Mouse (Mus musculus): ENCODE measurements at regions not wholly inside any gene's neighbourhood (a gene's known extent, or its start where the extent isn't known, plus 50 kb on each side); places are given as distances from the start of the nearest gene placed in this dataset.
A peak's percentile ranks its signal among the peaks of the same experiment; 100 is the strongest.

DNA sequence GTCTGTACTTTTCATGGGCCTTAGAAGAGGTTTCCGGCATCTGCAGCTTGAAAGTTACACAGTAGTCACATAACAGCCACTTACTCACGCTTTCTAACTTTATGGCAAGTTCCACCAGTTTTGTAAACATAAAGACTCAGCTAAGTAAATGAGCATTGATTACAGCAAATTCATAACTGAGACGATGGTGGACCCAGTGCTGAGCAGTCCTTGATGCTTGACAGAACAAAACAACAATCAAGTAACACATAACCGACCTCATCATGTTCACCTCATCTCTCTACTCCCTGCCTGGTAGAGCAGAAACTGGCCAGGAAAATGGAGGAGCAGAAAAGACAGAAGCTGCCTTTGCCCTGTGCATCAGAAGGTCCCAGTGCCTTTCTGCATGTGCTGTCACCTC, 284.3 kb upstream of the Gm8871 start:
- ATAC-seq (ENCODE audit: low FRiP score, low read depth): no peak
- Histone ChIP-seq H3K4me1 (ENCODE audit: control insufficient read depth, insufficient read depth, low read length) (no peaks in the 10 kb centered on the region), H3K4me2 (replicated peaks; ENCODE audit: low read depth, low read length, severe bottlenecking) (no peak overlapping the region), H3K36me3 (ENCODE audit: control insufficient read depth, insufficient read depth, low read length) (no peaks in the 10 kb centered on the region), H3K4me3 (replicated peaks; ENCODE audit: low read length) (no peak overlapping the region), H3K9me3 (ENCODE audit: control insufficient read depth, low read length) (no peaks in the 10 kb centered on the region), H3K27me3 (ENCODE audit: control insufficient read depth, insufficient read depth, low read length) (no peaks in the 10 kb centered on the region), H3K27ac (replicated peaks; ENCODE audit: low read depth, low read length) (no peak overlapping the region), H3K9ac (ENCODE audit: low read depth, low read length, severe bottlenecking) (no peak overlapping the region)
- no peak for TF ChIP-seq POLR2A (IDR thresholded peaks at IDR 0.05; ENCODE audit: borderline replicate concordance, extremely low read depth, insufficient read depth, insufficient read length)
- WGBS: 68% methylated on average over 4 of the region's 4 CpGs
- no peak for DNase-seq (ENCODE audit: low spot score)

DNA sequence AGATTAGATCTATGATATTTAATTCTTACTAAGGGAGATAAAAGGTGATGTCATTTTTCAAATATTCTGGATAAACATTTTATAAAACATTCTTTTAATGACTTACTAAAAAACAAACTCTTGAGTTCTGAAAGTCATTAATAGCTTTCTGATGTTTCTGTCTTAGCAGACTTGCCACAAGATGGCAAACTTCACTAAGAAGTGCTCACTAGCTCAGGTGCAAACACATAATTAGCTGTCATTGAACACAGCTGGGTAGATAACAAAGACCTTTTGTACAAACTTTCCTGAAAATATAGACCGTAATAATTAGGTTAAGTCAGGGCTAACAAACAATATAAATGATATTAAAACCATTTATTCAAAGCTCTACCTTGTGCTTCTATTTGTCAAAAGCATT, 273.4 kb upstream of the Gm8871 start:
- Histone ChIP-seq H3K4me3 (replicated peaks; ENCODE audit: low read length) (no peak overlapping the region), H3K9me3 (ENCODE audit: control insufficient read depth, low read length) (no peaks in the 10 kb centered on the region), H3K4me2 (replicated peaks; ENCODE audit: low read depth, low read length, severe bottlenecking) (no peak overlapping the region), H3K27me3 (ENCODE audit: control insufficient read depth, insufficient read depth, low read length) (no peaks in the 10 kb centered on the region), H3K9ac (ENCODE audit: low read depth, low read length, severe bottlenecking) (no peak overlapping the region), H3K27ac (replicated peaks; ENCODE audit: low read depth, low read length) (no peak overlapping the region), H3K36me3 (ENCODE audit: control insufficient read depth, insufficient read depth, low read length) (no peaks in the 10 kb centered on the region), H3K4me1 (ENCODE audit: control insufficient read depth, insufficient read depth, low read length) (no peaks in the 10 kb centered on the region)
- no peak for TF ChIP-seq POLR2A (IDR thresholded peaks at IDR 0.05; ENCODE audit: borderline replicate concordance, extremely low read depth, insufficient read depth, insufficient read length)
- 51% methylated on average over 1 of the region's 1 CpGs for WGBS
- ATAC-seq (ENCODE audit: low FRiP score, low read depth) (no peak), DNase-seq (ENCODE audit: low spot score) (no peak)

DNA sequence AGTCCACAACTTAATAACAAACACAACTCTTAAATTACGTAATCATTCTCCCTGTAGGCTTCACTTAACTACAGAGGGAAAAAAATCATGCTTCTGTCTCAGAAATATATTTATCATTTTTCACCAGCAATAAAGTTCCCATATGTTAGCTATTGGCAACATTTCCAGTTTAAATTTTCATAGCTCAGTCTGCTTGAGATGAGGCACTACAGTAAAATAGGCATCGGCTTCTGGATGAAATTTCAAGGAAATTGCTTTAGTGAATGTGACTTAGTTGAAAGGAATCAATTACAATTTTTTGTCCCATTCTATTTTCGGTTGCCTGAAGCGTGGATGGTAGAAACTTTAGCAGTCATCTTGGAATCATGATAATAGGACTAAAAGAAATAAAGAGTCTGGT, 262.1 kb upstream of the Gm8871 start:
- ATAC-seq (ENCODE audit: low FRiP score, low read depth) (no peak), DNase-seq (ENCODE audit: low spot score) (no peak)
- no peaks in the 10 kb centered on the region for H3K27me3 ChIP-seq (ENCODE audit: control insufficient read depth, insufficient read depth, low read length)
- no peak overlapping the region for H3K27ac ChIP-seq (replicated peaks; ENCODE audit: low read depth, low read length)
- no peak for TF ChIP-seq POLR2A (IDR thresholded peaks at IDR 0.05; ENCODE audit: borderline replicate concordance, extremely low read depth, insufficient read depth, insufficient read length)
- no peak overlapping the region for H3K9ac ChIP-seq (ENCODE audit: low read depth, low read length, severe bottlenecking)
- no peak overlapping the region for H3K4me2 ChIP-seq (replicated peaks; ENCODE audit: low read depth, low read length, severe bottlenecking)
- H3K9me3 ChIP-seq (ENCODE audit: control insufficient read depth, low read length): no peaks in the 10 kb centered on the region
- no peak overlapping the region for H3K4me3 ChIP-seq (replicated peaks; ENCODE audit: low read length)
- no peaks in the 10 kb centered on the region for H3K4me1 ChIP-seq (ENCODE audit: control insufficient read depth, insufficient read depth, low read length)
- WGBS: 66% methylated on average over 4 of the region's 4 CpGs
- no peaks in the 10 kb centered on the region for H3K36me3 ChIP-seq (ENCODE audit: control insufficient read depth, insufficient read depth, low read length)

DNA sequence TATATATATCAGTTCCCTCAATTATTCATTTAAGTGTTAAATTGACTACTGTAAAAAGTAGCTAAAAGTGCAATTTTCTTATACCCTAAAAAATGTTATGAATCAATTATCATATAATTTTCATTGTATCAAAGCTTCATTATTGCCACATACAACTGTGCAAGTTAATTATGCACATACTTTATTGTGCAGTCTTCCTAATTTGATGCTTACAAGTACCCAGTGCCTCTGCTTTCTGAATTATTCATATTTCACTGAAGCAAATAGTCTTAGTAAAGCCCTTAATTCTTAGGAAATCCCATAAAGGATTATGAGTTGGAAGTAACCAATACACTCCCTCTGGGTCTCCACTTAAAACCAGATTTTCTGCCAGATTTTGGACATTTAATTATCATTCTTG, 220.5 kb upstream of the Gm8871 start:
- H3K27ac ChIP-seq (replicated peaks; ENCODE audit: low read depth, low read length): no peak overlapping the region
- ATAC-seq (ENCODE audit: low FRiP score, low read depth): no peak

DNA sequence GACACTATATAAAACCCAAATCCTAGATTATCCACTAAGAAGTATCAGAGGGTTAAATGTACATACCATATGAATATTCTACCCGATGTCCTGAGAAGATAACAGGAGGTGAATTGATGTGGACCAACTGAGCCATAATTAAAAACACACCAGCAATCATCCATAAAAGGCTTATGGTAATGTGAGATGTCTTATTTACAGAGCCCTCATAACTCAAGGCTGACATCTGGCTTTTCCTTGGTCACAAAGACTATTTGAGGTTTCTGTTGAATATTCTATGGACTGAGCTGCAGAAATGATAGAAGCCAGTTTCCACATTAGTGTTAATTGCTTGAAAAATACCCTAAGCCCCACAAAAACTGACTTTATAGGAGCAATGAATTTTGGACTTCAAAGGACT, 198.1 kb upstream of the Gm8871 start:
- DNase-seq (ENCODE audit: low spot score): peak; percentile 17
- Histone ChIP-seq H3K4me2 (replicated peaks; ENCODE audit: low read depth, low read length, severe bottlenecking) (no peak overlapping the region), H3K4me1 (ENCODE audit: control insufficient read depth, insufficient read depth, low read length) (no peaks in the 10 kb centered on the region), H3K4me3 (replicated peaks; ENCODE audit: low read length) (no peak overlapping the region), H3K27ac (replicated peaks; ENCODE audit: low read depth, low read length) (no peak overlapping the region), H3K9ac (ENCODE audit: low read depth, low read length, severe bottlenecking) (no peak overlapping the region), H3K36me3 (ENCODE audit: control insufficient read depth, insufficient read depth, low read length) (no peaks in the 10 kb centered on the region), H3K27me3 (ENCODE audit: control insufficient read depth, insufficient read depth, low read length) (no peaks in the 10 kb centered on the region), H3K9me3 (ENCODE audit: control insufficient read depth, low read length) (no peaks in the 10 kb centered on the region)
- ATAC-seq (ENCODE audit: low FRiP score, low read depth): no peak
- TF ChIP-seq POLR2A (IDR thresholded peaks at IDR 0.05; ENCODE audit: borderline replicate concordance, extremely low read depth, insufficient read depth, insufficient read length): no peak
- 18% methylated on average over 1 of the region's 1 CpGs for WGBS

More for the DNA sequence above, 220.5 kb upstream of the Gm8871 start:
- no peak overlapping the region for H3K4me3 ChIP-seq (replicated peaks; ENCODE audit: low read length)
- no peaks in the 10 kb centered on the region for H3K9me3 ChIP-seq (ENCODE audit: control insufficient read depth, low read length)
- H3K9ac ChIP-seq (ENCODE audit: low read depth, low read length, severe bottlenecking): no peak overlapping the region
- no peaks in the 10 kb centered on the region for H3K27me3 ChIP-seq (ENCODE audit: control insufficient read depth, insufficient read depth, low read length)
- no peak overlapping the region for H3K4me2 ChIP-seq (replicated peaks; ENCODE audit: low read depth, low read length, severe bottlenecking)
- no peak for TF ChIP-seq POLR2A (IDR thresholded peaks at IDR 0.05; ENCODE audit: borderline replicate concordance, extremely low read depth, insufficient read depth, insufficient read length)
- no peak for DNase-seq (ENCODE audit: low spot score)
- H3K4me1 ChIP-seq (ENCODE audit: control insufficient read depth, insufficient read depth, low read length): no peaks in the 10 kb centered on the region
- H3K36me3 ChIP-seq (ENCODE audit: control insufficient read depth, insufficient read depth, low read length): no peaks in the 10 kb centered on the region

DNA sequence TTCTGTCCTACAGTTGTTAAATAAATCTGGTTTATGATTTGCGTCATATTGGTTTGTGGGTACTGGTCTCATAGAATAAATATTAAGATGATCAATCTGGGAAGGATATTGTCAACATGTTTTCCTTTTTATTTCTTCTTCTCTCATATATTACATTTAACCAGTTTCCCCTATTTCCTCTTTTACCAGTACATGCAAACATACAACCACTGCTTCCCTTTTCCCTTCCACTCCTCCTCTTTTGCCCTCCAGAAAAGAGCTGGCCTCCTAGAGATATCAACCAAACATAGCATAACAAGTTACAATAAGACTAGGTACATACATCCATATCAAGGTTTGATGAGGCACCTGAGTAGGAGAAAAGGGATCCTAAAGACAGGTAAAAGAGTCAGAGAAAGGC, 180.1 kb upstream of the Gm8871 start:
- Histone ChIP-seq H3K4me1 (ENCODE audit: control insufficient read depth, insufficient read depth, low read length) (no peaks in the 10 kb centered on the region), H3K4me3 (replicated peaks; ENCODE audit: low read length) (no peak overlapping the region), H3K27me3 (ENCODE audit: control insufficient read depth, insufficient read depth, low read length) (no peaks in the 10 kb centered on the region), H3K27ac (replicated peaks; ENCODE audit: low read depth, low read length) (no peak overlapping the region), H3K9ac (ENCODE audit: low read depth, low read length, severe bottlenecking) (no peak overlapping the region), H3K9me3 (ENCODE audit: control insufficient read depth, low read length) (no peaks in the 10 kb centered on the region), H3K36me3 (ENCODE audit: control insufficient read depth, insufficient read depth, low read length) (no peaks in the 10 kb centered on the region), H3K4me2 (replicated peaks; ENCODE audit: low read depth, low read length, severe bottlenecking) (no peak overlapping the region)
- TF ChIP-seq POLR2A (IDR thresholded peaks at IDR 0.05; ENCODE audit: borderline replicate concordance, extremely low read depth, insufficient read depth, insufficient read length): no peak
- WGBS: 100% methylated on average over 1 of the region's 1 CpGs
- no peak for ATAC-seq (ENCODE audit: low FRiP score, low read depth)
- DNase-seq (ENCODE audit: low spot score): no peak

Data from limb, embryonic 14.5 days (tissue).